In genomic region chr13:9494726-9495125, GRCm38 (mm10) we compare ENCODE assay signal across 8 mouse cellular contexts.
DNase-seq lines count a peak whose midpoint lies in the region; ATAC-seq lines count a peak whose summit lies in the region.

No protein-coding gene starts in this region.

- DNase-seq in urinary bladder, postnatal 25 days (ENCODE audit: low spot score), result peak; percentile 7
- no peak for DNase-seq in urinary bladder, adult 2 months (ENCODE audit: low spot score)
- DNase-seq in heart, postnatal 36 days, result peak; percentile 28 to 48
- no peak for DNase-seq in midbrain, embryonic 11.5 days (ENCODE audit: low spot score, missing footprints)
- DNase-seq in testis, postnatal 14 days (ENCODE audit: low spot score), result peak; percentile 8
- no peak for DNase-seq in left cerebral cortex, postnatal 14 days (ENCODE audit: low spot score in 2 of 2)

- H3K4me1 ChIP-seq in embryonic facial prominence, embryonic 13.5 days, result peaks cover 8% of the 10 kb centered on the region
- peaks cover 6% of the 10 kb centered on the region; the same call in 1 of the 2 replicates for H3K4me1 ChIP-seq in limb, embryonic 13.5 days
- no peaks in the 10 kb centered on the region for H3K4me1 ChIP-seq in midbrain, embryonic 11.5 days (ENCODE audit: control insufficient read depth, insufficient read depth, low read length)

- ATAC-seq in embryonic facial prominence, embryonic 13.5 days (ENCODE audit: insufficient number of reproducible peaks, insufficient read depth, low FRiP score, low TSS enrichment, low read depth), result no peak
- peak; percentile 48; the same call in 1 of the 2 replicates for ATAC-seq in limb, embryonic 13.5 days (ENCODE audit: low FRiP score, low read depth)
- ATAC-seq in midbrain, embryonic 11.5 days (ENCODE audit: low FRiP score), result no peak

- no peaks in the 10 kb centered on the region for H3K27me3 ChIP-seq in embryonic facial prominence, embryonic 13.5 days
- H3K27me3 ChIP-seq in limb, embryonic 13.5 days, result no peaks in the 10 kb centered on the region
- no peaks in the 10 kb centered on the region for H3K27me3 ChIP-seq in midbrain, embryonic 11.5 days (ENCODE audit: control insufficient read depth, insufficient read depth, low read length)

- WGBS in embryonic facial prominence, embryonic 13.5 days, result 58% methylated on average over 21 of the region's 21 CpGs
- WGBS in limb, embryonic 13.5 days, result 64% methylated on average over 21 of the region's 21 CpGs
- 65% methylated on average over 21 of the region's 21 CpGs for WGBS in midbrain, embryonic 11.5 days

- H3K9me3 ChIP-seq in embryonic facial prominence, embryonic 13.5 days, result no peaks in the 10 kb centered on the region
- no peaks in the 10 kb centered on the region for H3K9me3 ChIP-seq in limb, embryonic 13.5 days
- no peaks in the 10 kb centered on the region for H3K9me3 ChIP-seq in midbrain, embryonic 11.5 days (ENCODE audit: control insufficient read depth, low read length)

- H3K4me3 ChIP-seq in embryonic facial prominence, embryonic 13.5 days, result peak overlapping the region; percentile 27
- H3K4me3 ChIP-seq in limb, embryonic 13.5 days, result peak overlapping the region; percentile 32
- no peak overlapping the region for H3K4me3 ChIP-seq in midbrain, embryonic 11.5 days (ENCODE audit: low read depth, low read length)

- no peak overlapping the region for H3K9ac ChIP-seq in embryonic facial prominence, embryonic 13.5 days
- H3K9ac ChIP-seq in limb, embryonic 13.5 days, result peak overlapping the region; percentile 48; the same call in 1 of the 2 replicates
- no peak overlapping the region for H3K9ac ChIP-seq in midbrain, embryonic 11.5 days (ENCODE audit: low read length)

- no peak overlapping the region for H3K27ac ChIP-seq in embryonic facial prominence, embryonic 13.5 days
- H3K27ac ChIP-seq in limb, embryonic 13.5 days, result no peak overlapping the region
- no peak overlapping the region for H3K27ac ChIP-seq in midbrain, embryonic 11.5 days (ENCODE audit: low read depth, low read length)

- H3K4me2 ChIP-seq in embryonic facial prominence, embryonic 13.5 days, result peak overlapping the region; percentile 46
- H3K4me2 ChIP-seq in limb, embryonic 13.5 days (replicated peaks), result peak overlapping the region; percentile 55
- H3K4me2 ChIP-seq in midbrain, embryonic 11.5 days, result peak overlapping the region; percentile 12; the same call in 1 of the 2 replicates

- no peaks in the 10 kb centered on the region for H3K36me3 ChIP-seq in embryonic facial prominence, embryonic 13.5 days
- no peaks in the 10 kb centered on the region for H3K36me3 ChIP-seq in limb, embryonic 13.5 days
- H3K36me3 ChIP-seq in midbrain, embryonic 11.5 days (ENCODE audit: control insufficient read depth, insufficient read depth, low read length), result no peaks in the 10 kb centered on the region

- intact Hi-C loops in heart, postnatal 36 days (cut with DNase I), result no loop called here
- intact Hi-C loops in left cerebral cortex, postnatal 14 days (cut with DNase I), result no loop called here

Comparison
In these comparisons a context has a peak if more than half of its experiments do, and no peak if none do; other contexts are left out.
1. DNase-seq: peak in urinary bladder, postnatal 25 days (single experiment), heart, postnatal 36 days (2 of 2) and testis, postnatal 14 days (single experiment); none in urinary bladder, adult 2 months (single experiment), midbrain, embryonic 11.5 days (single experiment) and left cerebral cortex, postnatal 14 days (0 of 2).
2. Peak in every context shown above with its lines, with median percentiles within 50 percentile points of each other: H3K4me2 ChIP-seq.